Mouse (Mus musculus): ENCODE results near the gene Stip1.

DNA sequence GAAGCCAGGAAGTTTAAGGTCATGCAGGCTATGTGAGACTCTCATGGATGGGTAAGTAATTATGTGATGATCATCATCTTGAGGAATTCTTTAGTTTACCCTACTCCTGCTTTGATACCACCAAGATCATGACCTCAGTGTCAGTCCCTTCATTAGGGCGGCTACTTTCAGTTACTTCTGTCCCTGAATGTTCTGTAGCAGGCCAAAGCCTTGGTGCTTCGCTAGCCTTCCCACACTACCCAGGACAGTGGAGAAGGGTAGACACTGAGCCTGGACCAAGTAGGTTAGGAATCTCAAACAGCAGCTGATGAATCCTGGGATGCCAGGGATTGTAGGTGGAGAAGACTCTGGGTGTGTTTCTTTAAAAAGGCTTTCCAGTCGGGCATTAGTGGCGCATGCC is 58.3 kb downstream of the Stip1 start:
- no peak for TF ChIP-seq CTCF (IDR thresholded peaks at IDR 0.05; ENCODE audit: borderline replicate concordance, extremely low read depth, insufficient read depth, insufficient read length)
- no peak for TF ChIP-seq POLR2A (IDR thresholded peaks at IDR 0.05; ENCODE audit: borderline replicate concordance, extremely low read depth, insufficient read depth, insufficient read length, poor library complexity, severe bottlenecking)
